Mouse (Mus musculus) thymus, adult 2 months (tissue): ENCODE results near the gene Uba52. TPM values are rescaled to one million over a fixed set of nuclear protein-coding genes. Genes with fewer than 3 reads are reported as not detected.
A peak's percentile ranks its signal among the peaks of the same experiment; 100 is the strongest.

Experiments used
- DNase-seq: peaks from one replicate; pipeline ENCODE4 v3.0.0; 2021
- H3K27ac ChIP-seq: fragments of 200-500 bp; 2 replicates; pipeline ENCODE4 v1.5.1; 2012; ENCODE audit warnings: low read length, control low read depth; ENCODE audit not compliant: control insufficient read depth, insufficient read depth
- H3K27me3 ChIP-seq: fragments of 200-500 bp; 2 replicates; pipeline ENCODE4 v1.6.1; 2012; ENCODE audit warnings: mild to moderate bottlenecking, low read length, moderate library complexity, mixed read lengths; ENCODE audit not compliant: control insufficient read depth, insufficient read depth
- H3K36me3 ChIP-seq: fragments of 200-500 bp; 2 replicates; pipeline ENCODE4 v1.6.1; 2012; ENCODE audit warnings: mild to moderate bottlenecking, low read length, moderate library complexity; ENCODE audit not compliant: control insufficient read depth, insufficient read depth
- H3K4me1 ChIP-seq: fragments of 200-500 bp; replicated peaks from 2 replicates; pipeline ENCODE4 v1.6.1; 2012; ENCODE audit warnings: low read length; ENCODE audit not compliant: control insufficient read depth, insufficient read depth
- H3K4me3 ChIP-seq: fragments of 200-500 bp; 2 replicates; pipeline ENCODE4 v1.5.1; 2012; ENCODE audit warnings: mild to moderate bottlenecking, low read length, control low read depth, moderate library complexity; ENCODE audit not compliant: control insufficient read depth, insufficient read depth
- CTCF ChIP-seq: fragments of 200-500 bp; IDR thresholded peaks from 2 replicates; pipeline ENCODE4 v1.5.1; 2012; ENCODE audit warnings: mild to moderate bottlenecking, control low read depth, low read length, moderate library complexity, borderline replicate concordance; ENCODE audit not compliant: control insufficient read depth, poor library complexity, insufficient read depth; ENCODE audit errors: extremely low read depth
- POLR2A ChIP-seq: fragments of 200-500 bp; IDR thresholded peaks from 2 replicates; pipeline ENCODE4 v1.6.1; 2012; ENCODE audit warnings: mild to moderate bottlenecking, low read length, control low read depth, moderate library complexity; ENCODE audit not compliant: control insufficient read depth, poor library complexity, insufficient read depth; ENCODE audit errors: extremely low read depth
- WGBS: fragments of 180-500 bp; shearing (Covaris S2); methylation state at CpG from one replicate; pipeline ENCODE4 v1.1.7; 2018; 5-methylcytosine and 5-hydroxymethylcytosine counted together
- polyA plus RNA-seq: library from polyadenylated mRNA; depleted of rRNA; stranded (reverse); fragments of >200 nt; gene quantifications from 2 replicates; pipeline ENCODE4 v1.2.3, GENCODE M21; 2012

Uba52 gene
- polyA plus RNA-seq, 1 experiment = 731 TPM

- H3K27me3 ChIP-seq = peaks cover 56% of the 10 kb centered on the region
- WGBS = 3% methylated on average over 78 of the region's 93 CpGs
- TF ChIP-seq POLR2A (no peak), CTCF (no peak)
- no peak for DNase-seq
- H3K27ac ChIP-seq = no peak within 1 kb of the TSS
- no peaks in the 10 kb centered on the region for H3K36me3 ChIP-seq
- H3K4me1 ChIP-seq = peaks cover 28% of the 10 kb centered on the region
- no peak within 1 kb of the TSS for H3K4me3 ChIP-seq
Measured at GRCm38 (mm10) chr8:70492664-70493640, 17.6 kb downstream of the Uba52 start, which contains the start of gene Crlf1. TSS of gene Crlf1 (plus strand) at chr8:70493158.

GRCm38 (mm10) chr8:70490880-70491495 is 19.6 kb downstream of the Uba52 start:
- no peak for TF ChIP-seq POLR2A
- no peak for TF ChIP-seq CTCF
- no peak overlapping the region for H3K27ac ChIP-seq
- no peak overlapping the region for H3K4me3 ChIP-seq

GRCm38 (mm10) chr8:70490061-70490879 is 20.3 kb downstream of the Uba52 start:
- Histone ChIP-seq H3K4me1 (peaks cover 31% of the 10 kb centered on the region), H3K36me3 (no peaks in the 10 kb centered on the region), H3K27ac (no peak overlapping the region), H3K4me3 (no peak overlapping the region), H3K27me3 (peaks cover 58% of the 10 kb centered on the region)
- TF ChIP-seq CTCF = no peak
- TF ChIP-seq POLR2A = no peak
- WGBS = 46% methylated on average over 10 of the region's 10 CpGs
- DNase-seq = no peak

More at GRCm38 (mm10) chr8:70490880-70491495, 19.6 kb downstream of the Uba52 start:
- Histone ChIP-seq H3K36me3 (no peaks in the 10 kb centered on the region), H3K27me3 (peaks cover 59% of the 10 kb centered on the region), H3K4me1 (peaks cover 31% of the 10 kb centered on the region)
- DNase-seq = no peak
- WGBS = 9% methylated on average over 20 of the region's 20 CpGs

GRCm38 (mm10) chr8:70489576-70489975 is 21.0 kb downstream of the Uba52 start:
- DNase-seq = no peak
- H3K4me3 ChIP-seq = peak overlapping the region; percentile 24
- 5% methylated on average over 24 of the region's 41 CpGs for WGBS
- H3K27ac ChIP-seq = no peak overlapping the region
- peaks cover 31% of the 10 kb centered on the region for H3K4me1 ChIP-seq
- TF ChIP-seq CTCF = no peak
- no peak for TF ChIP-seq POLR2A
- peaks cover 52% of the 10 kb centered on the region for H3K27me3 ChIP-seq
- H3K36me3 ChIP-seq = no peaks in the 10 kb centered on the region

GRCm38 (mm10) chr8:70488931-70489470 is 21.6 kb downstream of the Uba52 start:
- Histone ChIP-seq H3K4me3 (peak overlapping the region; percentile 24), H3K36me3 (no peaks in the 10 kb centered on the region), H3K27ac (no peak overlapping the region), H3K27me3 (peaks cover 48% of the 10 kb centered on the region), H3K4me1 (peaks cover 26% of the 10 kb centered on the region)
- DNase-seq = no peak
- 1% methylated on average over 14 of the region's 14 CpGs for WGBS
- no peak for TF ChIP-seq POLR2A
- TF ChIP-seq CTCF = no peak

- Histone ChIP-seq H3K4me3 (peak overlapping the region; percentile 25), H3K36me3 (no peaks in the 10 kb centered on the region), H3K27ac (no peak overlapping the region), H3K27me3 (peaks cover 43% of the 10 kb centered on the region), H3K4me1 (peaks cover 20% of the 10 kb centered on the region)
- WGBS = 3% methylated on average over 55 of the region's 55 CpGs
- no peak for DNase-seq
- TF ChIP-seq CTCF = no peak
- TF ChIP-seq POLR2A = no peak
Measured at GRCm38 (mm10) chr8:70487993-70488796, 22.4 kb downstream of the Uba52 start.
